Mouse (Mus musculus): ENCODE data around the gene Fam216a. TPM values are rescaled to one million over a fixed set of nuclear protein-coding genes. Genes with fewer than 3 reads are reported as not detected.
"Not testable (repeated sequence)": the region's sequence is repeated elsewhere in the genome, so short reads cannot be mapped to it uniquely, and the experiment has no call there.

Fam216a gene
- 8.5 and 14.2 TPM in 2 replicates for polyA plus RNA-seq (2012; ENCODE audit: insufficient read depth, insufficient read length, missing spikeins)

DNA sequence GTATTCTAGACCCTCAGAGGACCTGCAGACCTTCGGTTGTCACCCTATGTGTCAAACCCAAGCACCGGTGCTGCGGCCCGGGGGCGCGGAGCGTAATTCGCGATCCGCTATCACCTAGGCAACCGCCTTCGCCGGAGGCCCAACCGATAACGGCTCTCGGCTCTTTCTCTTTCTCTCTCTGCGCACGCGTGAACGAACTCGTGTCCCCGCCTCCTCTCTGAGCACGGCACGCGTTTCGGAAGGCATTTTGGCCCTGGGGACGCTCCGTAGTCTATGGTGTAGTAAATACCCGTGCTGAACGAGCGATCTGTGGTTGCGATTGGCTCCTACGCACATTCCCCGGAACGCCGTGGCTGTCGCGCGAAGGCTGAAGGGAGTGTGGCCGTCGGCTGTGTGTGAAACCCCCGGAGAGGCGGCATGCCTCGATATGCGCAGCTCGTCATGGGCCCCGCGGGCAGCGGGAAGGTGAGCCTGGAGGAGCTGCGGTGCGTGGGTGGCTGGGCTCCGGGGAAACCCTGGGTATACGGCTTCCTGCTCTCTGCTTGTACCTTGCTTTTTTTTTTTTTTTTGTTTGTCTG, at the start of gene Fam216a:
TSS of gene Fam216a (minus strand) at position 173 of the 578 bp plus-strand sequence.
- H3K27ac ChIP-seq (replicated peaks; ENCODE audit: low read depth, low read length), result peak within 1 kb of the TSS; percentile 45; the same call in 1 of the 2 replicates
- H3K4me3 ChIP-seq (ENCODE audit: insufficient read depth, low read depth, low read length), result peak within 1 kb of the TSS; percentile 79
- no peaks in the 10 kb centered on the region for H3K4me1 ChIP-seq (ENCODE audit: control insufficient read depth, insufficient read depth, insufficient read length, low read length)

DNA sequence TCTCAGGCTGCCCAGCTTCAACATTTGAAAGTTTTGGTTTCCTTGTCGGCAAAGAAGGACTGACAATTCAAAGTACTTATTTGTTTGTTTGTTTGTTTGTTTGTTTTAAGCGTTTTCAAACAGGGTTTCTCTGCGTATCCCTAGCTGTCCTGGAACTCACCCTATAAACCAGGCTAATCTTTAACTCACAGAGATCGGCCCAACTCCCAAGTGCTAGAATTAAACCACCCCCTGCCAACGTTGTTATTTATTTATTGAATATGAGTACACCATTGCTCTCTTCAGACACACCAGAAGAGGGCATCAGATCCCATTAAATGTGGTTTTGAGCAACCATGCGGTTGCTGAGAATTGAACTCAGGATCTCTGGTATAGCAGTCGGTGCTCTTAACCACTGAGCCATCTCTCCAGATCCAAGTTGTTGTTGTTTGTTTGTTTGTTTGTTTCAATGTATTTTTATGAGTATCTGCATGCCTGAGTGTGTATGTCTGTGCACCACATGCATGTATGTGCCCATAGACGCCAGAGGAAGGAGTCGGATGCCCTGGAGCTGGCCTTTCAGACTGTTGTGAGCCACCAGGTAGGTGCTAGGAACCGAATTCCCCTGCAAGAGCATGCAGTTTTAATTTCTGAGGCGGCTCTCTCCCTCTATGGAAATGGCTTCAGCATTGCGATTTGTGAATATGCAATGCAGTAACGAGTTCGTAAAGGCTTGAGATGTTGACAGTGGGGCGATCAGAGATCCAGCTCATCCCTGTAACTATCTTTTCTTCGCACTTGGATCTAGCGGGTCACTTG, 49.3 kb upstream of the Fam216a start, which contains the start of gene Anapc7:
TSS of gene Anapc7 (plus strand) at position 423 of the 798 bp plus-strand sequence.
- H3K4me1 ChIP-seq (ENCODE audit: control insufficient read depth, insufficient read depth, insufficient read length, low read length), result no peaks in the 10 kb centered on the region; the same call in 1 of the 2 replicates
- H3K27ac ChIP-seq (replicated peaks; ENCODE audit: low read depth, low read length), result peak within 1 kb of the TSS; percentile 87
- H3K4me3 ChIP-seq (ENCODE audit: insufficient read depth, low read depth, low read length), result peak within 1 kb of the TSS; percentile 98

DNA sequence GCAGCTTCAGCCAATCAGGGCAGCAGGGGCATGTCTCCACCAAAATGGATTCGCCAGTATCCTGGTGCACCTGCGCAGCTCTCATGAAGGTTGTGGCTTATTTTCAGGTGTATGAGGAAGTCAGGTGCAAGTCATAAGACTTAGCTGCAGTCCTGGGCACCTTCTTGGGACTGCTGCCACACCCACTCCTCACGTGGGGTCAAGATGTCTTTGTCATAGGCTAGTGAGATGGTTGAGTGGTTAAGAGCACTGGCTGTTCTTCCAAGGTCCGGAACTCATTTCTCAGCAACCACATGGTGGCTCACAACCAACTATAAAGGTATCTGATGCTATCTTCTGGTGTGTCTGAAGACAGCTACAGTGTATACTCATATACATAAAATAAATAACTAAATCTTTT, 48.5 kb upstream of the Fam216a start:
- H3K4me1 ChIP-seq (ENCODE audit: control insufficient read depth, insufficient read depth, insufficient read length, low read length), result not testable (repeated sequence)

DNA sequence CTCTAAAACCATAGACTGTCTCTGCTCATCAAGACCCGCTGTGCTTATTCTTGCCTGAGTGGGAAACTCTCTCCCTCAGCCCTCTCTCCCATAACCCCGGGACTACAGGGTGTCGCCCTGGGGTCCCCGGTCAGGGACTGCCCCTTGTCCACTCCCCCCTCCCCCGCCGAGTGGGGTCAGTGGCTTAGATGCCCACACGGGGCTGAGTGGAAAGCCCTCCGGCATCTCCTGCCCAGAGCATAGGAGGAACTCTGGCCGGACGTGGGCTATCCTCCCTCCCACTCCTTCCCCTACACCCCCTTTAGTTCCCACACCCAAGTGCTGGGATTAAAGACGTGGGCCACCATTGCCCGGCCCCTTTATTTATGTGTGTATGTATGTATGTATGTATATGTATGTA, 43.3 kb upstream of the Fam216a start:
- no peak overlapping the region for H3K4me3 ChIP-seq (ENCODE audit: insufficient read depth, low read depth, low read length)
- no peak overlapping the region for H3K27ac ChIP-seq (replicated peaks; ENCODE audit: low read depth, low read length)
- no peaks in the 10 kb centered on the region for H3K4me1 ChIP-seq (ENCODE audit: control insufficient read depth, insufficient read depth, insufficient read length, low read length)

More for the DNA sequence above, 48.5 kb upstream of the Fam216a start:
- H3K4me3 ChIP-seq (ENCODE audit: insufficient read depth, low read depth, low read length); H3K27ac ChIP-seq (replicated peaks; ENCODE audit: low read depth, low read length): not testable (repeated sequence)

DNA sequence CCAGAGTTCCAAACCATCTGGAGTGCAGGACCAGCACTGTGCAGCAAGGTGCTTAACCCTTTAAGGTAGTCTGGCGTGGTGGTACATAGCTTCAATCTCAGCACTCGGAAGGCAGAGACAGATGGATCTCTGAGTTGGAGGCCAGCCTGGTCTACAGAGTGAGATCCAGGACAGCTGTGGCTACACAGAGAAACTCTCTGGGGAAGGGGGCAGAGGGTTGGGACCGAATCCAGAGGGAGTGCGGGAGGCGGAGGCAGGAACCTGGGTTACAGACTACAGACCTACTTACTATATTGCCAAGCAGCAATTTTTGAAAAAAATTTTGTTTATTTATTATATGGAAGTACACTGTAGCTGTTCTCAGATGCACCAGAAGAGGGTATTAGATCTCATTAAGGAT, 42.2 kb upstream of the Fam216a start:
- H3K4me1 ChIP-seq (ENCODE audit: control insufficient read depth, insufficient read depth, insufficient read length, low read length), result no peaks in the 10 kb centered on the region
- H3K4me3 ChIP-seq (ENCODE audit: insufficient read depth, low read depth, low read length), result no peak overlapping the region
- no peak overlapping the region for H3K27ac ChIP-seq (replicated peaks; ENCODE audit: low read depth, low read length)

DNA sequence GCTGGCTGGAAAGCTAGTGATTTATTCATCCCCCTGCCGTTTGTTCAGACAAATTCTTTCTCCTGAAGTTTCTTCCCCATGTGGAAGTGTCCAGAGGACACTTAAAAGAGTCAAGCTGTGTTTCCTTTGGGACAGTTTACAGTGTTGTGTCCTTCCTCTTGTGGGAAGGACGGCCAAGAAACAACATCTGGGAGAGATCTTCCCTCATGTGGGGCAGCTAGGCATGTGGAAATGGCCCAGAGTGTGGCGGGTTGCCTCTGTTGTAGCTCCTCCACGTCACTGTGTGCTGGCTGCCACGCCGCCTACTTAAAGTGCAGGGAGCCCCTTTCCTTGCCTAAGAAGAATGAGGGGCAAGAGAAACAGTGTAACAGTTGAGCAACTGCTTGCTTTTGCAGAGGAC, 40.7 kb upstream of the Fam216a start:
- Histone ChIP-seq H3K4me1 (ENCODE audit: control insufficient read depth, insufficient read depth, insufficient read length, low read length) (no peaks in the 10 kb centered on the region), H3K4me3 (ENCODE audit: insufficient read depth, low read depth, low read length) (no peak overlapping the region), H3K27ac (replicated peaks; ENCODE audit: low read depth, low read length) (no peak overlapping the region)

DNA sequence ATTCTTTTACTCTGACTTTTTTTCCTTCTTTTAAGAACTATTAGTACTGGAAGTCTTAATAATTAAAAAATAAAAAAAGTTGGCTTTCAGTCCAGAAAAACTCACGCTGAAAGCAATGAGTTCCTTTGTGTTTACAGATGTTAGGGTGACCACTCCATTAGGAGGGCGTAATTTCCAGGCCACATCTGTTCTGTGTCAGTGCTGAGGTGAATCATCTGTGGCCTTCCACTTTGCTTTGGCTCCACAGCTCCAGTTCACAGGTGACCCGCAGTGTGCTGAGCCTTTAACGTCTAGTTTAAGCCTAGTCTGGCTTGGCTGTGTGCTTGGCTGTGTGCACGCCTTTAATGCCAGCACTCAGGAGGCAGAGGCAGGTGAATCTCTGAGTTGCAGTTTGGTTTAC, 39.7 kb upstream of the Fam216a start:
- Histone ChIP-seq H3K27ac (replicated peaks; ENCODE audit: low read depth, low read length) (no peak overlapping the region), H3K4me3 (ENCODE audit: insufficient read depth, low read depth, low read length) (no peak overlapping the region), H3K4me1 (ENCODE audit: control insufficient read depth, insufficient read depth, insufficient read length, low read length) (no peaks in the 10 kb centered on the region)

DNA sequence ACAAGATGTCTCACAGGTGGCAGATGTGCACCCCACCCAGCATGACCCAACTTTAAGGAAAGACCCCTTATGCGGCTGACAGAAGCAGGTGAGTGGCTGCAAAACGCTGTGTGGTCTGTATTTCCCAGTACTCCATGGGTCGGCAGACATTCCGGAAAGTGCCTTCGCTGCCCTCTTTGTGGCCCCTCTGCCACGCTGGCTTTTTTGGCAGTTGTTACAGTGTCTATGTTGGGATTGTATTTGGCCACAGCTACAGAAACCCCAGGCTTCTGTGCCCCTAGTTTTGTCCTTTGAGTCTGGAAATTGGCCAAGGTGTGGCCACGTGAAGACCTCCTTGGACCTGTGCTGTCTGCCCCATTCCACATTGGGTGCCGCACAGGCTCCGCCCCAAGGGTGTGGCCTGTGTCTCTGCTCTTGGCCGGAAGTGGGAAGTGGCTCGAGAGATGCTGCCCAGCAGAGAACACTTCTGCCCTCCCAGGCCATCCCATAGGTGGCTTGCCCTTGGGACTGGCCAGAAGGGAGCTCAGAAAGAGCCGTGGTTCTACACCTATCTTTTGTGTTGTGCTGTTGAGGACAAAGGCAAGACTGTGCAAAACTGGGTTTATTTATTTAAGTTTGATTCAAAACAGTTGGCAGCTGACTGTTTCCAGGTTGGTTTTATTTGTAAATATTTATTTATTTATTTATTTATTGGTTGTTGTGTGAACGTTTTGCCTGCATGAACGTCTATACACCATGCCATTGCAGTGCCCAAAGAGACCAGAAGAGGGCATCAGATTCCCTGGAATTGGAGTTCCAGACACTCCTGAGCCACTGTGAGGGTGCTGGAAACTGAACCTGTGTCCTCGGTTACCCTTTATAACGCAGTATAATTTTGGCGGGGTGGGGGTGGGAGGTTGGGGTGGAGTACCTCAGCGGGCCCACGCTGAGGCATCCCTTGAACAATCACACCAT, 37.8 kb upstream of the Fam216a start:
- no peak overlapping the region for H3K27ac ChIP-seq (replicated peaks; ENCODE audit: low read depth, low read length)
- no peaks in the 10 kb centered on the region for H3K4me1 ChIP-seq (ENCODE audit: control insufficient read depth, insufficient read depth, insufficient read length, low read length)
- no peak overlapping the region for H3K4me3 ChIP-seq (ENCODE audit: insufficient read depth, low read depth, low read length)

DNA sequence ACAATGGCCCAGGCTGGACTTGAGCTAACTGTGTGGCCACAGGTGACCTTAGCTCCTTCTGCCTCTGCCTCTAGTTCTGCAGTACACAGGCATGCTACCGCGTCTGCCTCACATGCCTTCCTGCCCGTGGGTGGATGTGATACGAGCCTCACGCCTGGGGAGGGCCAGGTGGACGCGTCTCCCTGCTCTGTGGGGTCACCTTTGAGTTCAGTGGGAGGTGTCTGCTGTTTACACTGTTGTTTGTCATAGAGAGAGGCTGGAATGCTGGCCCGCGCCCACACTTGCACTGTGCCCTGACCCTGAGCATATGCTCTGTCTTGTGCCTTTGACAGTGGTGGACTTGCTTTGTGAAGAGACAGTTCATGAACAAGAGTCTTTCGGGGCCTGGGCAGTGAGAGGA, 33.4 kb upstream of the Fam216a start:
- no peak overlapping the region for H3K27ac ChIP-seq (replicated peaks; ENCODE audit: low read depth, low read length)
- H3K4me1 ChIP-seq (ENCODE audit: control insufficient read depth, insufficient read depth, insufficient read length, low read length), result no peaks in the 10 kb centered on the region; the same call in 1 of the 2 replicates
- H3K4me3 ChIP-seq (ENCODE audit: insufficient read depth, low read depth, low read length), result no peak overlapping the region

DNA sequence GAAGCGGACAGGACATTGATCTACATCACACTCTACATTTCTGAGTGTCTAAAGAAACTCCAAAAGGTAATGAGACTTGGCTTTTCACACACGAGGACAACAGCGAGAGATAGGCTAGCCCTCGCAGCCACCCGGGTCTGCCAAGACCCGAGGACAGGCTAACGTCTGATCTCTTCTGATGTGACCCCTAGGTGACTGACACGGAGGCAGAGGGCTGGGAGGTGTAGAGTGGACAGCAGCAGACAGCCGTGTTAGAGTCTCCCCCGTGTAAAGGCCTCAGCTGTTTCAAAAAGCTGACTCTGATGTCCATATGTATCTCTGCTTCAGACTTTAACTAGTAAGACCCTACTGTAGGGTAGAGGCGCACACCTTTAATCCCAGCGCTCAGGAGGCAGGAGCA, 31.2 kb upstream of the Fam216a start:
- Histone ChIP-seq H3K27ac (replicated peaks; ENCODE audit: low read depth, low read length) (no peak overlapping the region), H3K4me3 (ENCODE audit: insufficient read depth, low read depth, low read length) (no peak overlapping the region), H3K4me1 (ENCODE audit: control insufficient read depth, insufficient read depth, insufficient read length, low read length) (peaks cover 7% of the 10 kb centered on the region)

DNA sequence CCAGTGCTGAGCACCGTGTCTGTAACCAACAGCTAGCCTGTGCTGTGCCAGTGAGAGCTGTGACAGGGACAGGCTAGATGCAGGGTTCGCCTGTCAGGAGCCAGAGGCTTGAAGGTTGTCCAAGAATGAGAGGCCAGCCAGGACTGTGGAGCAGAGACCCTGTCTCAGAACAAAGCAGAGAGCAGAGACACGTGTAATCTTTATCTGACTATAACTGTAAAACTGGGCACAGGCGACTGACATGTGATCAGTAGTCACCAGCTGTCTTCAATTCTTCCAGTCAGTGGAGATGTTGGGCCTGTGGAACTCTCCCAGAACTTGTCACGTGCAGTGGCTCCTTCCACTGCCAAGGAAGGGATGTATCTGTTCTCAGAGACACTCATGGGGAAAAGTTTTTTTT, 30.6 kb upstream of the Fam216a start:
- H3K4me3 ChIP-seq (ENCODE audit: insufficient read depth, low read depth, low read length), result no peak overlapping the region
- H3K4me1 ChIP-seq (ENCODE audit: control insufficient read depth, insufficient read depth, insufficient read length, low read length), result peaks cover 11% of the 10 kb centered on the region
- H3K27ac ChIP-seq (replicated peaks; ENCODE audit: low read depth, low read length), result no peak overlapping the region

DNA sequence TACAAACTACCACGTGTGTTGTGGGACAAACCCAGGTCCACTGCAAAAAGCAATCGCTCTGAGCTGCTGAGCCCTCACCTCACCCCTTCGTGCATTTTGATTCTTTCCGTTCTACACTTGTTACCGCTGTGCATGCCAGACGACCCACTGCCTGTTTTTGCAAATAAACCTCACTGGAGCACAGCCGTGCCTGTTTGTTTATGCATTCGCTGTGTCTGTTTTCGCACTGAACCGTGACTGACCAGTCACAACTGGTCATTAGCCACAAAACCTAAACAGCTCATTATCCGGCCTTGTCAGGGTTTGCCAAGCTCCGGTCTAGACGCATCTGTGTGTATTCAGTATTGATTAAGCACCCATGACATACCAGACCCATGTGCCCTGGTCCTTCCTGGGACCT, 30.0 kb upstream of the Fam216a start:
- H3K4me3 ChIP-seq (ENCODE audit: insufficient read depth, low read depth, low read length), result no peak overlapping the region
- peaks cover 11% of the 10 kb centered on the region for H3K4me1 ChIP-seq (ENCODE audit: control insufficient read depth, insufficient read depth, insufficient read length, low read length)
- no peak overlapping the region for H3K27ac ChIP-seq (replicated peaks; ENCODE audit: low read depth, low read length)

DNA sequence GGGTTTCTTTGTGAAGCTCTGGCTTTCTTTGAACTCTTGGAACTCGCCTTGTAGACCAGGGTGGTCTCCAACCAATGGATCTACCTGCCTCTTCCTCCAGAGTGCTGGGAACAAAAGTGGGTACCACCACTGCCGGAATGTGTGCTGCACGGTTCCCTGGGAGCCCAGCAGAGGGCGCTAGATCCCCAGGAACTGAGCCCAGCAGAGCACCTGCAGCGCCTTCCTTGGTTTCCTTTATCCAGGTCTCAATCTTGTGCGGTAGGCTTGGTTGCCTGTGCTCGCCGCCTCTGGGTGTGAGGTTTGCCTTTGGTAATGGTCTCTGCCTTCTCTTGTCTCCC, 29.1 kb upstream of the Fam216a start:
- Histone ChIP-seq H3K4me1 (ENCODE audit: control insufficient read depth, insufficient read depth, insufficient read length, low read length) (peaks cover 11% of the 10 kb centered on the region), H3K27ac (replicated peaks; ENCODE audit: low read depth, low read length) (peak overlapping the region; percentile 55), H3K4me3 (ENCODE audit: insufficient read depth, low read depth, low read length) (no peak overlapping the region)

DNA sequence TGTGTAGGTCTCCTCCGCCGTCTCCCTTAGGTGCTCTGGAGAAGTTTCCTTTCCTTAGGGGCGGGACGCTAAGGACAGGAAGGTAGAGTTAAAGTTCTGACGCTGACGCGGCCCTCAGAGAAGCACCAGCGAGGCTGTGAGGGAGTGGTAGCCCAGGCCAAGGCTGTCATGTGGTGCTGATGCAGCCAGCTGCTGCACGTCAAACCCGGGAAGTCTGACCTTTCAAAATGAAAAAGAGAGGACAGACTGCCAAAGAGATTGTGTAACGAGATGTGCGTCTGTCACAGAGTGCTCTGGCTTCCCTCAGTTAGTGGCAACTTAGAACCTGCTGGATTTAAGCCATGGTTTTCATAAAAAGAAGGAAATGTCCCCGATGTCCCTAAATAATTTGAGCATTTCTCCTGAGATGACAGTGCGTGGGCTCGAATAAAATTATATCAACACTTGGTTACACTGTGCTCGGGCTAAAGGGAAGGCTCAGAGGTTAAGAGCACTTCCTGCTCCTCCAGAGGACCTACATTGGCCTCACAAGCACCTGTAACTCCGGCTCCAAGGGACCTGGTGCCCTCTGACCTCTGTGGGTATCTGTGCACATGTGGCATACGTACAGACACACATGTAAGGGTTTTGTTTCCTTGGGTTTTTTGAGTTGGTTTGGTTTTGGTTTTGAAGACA, 28.6 kb upstream of the Fam216a start:
- Histone ChIP-seq H3K4me1 (ENCODE audit: control insufficient read depth, insufficient read depth, insufficient read length, low read length) (peaks cover 11% of the 10 kb centered on the region), H3K4me3 (ENCODE audit: insufficient read depth, low read depth, low read length) (no peak overlapping the region), H3K27ac (replicated peaks; ENCODE audit: low read depth, low read length) (peak overlapping the region; percentile 72)

DNA sequence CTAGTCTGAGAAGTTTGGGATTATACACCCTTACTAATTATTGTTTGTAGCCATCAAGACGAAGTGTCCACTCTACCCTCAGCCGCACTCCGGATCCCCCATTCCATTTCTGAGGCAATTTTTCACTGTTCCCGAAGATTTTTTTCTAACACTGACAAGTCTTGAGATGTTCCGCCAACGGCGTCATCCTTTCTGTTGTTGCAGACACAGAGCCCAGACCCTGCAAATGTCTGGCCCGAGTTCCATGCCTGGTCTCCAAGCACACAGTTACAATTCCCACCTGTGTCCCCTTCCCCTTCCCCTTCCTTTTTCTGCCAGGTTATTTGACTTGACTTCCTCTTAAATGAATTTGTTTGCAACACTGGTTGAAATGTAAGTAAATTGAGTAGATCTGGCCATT, 27.7 kb upstream of the Fam216a start:
- peaks cover 12% of the 10 kb centered on the region for H3K4me1 ChIP-seq (ENCODE audit: control insufficient read depth, insufficient read depth, insufficient read length, low read length)
- no peak overlapping the region for H3K4me3 ChIP-seq (ENCODE audit: insufficient read depth, low read depth, low read length)
- peak overlapping the region; percentile 72 for H3K27ac ChIP-seq (replicated peaks; ENCODE audit: low read depth, low read length)
